Mouse (Mus musculus): ENCODE results near the gene Me1.

Gene Me1

GRCm38 (mm10) chr9:86587019-86587795 lies 108.5 kb downstream of the Me1 start:
- no peak for DNase-seq

DNA sequence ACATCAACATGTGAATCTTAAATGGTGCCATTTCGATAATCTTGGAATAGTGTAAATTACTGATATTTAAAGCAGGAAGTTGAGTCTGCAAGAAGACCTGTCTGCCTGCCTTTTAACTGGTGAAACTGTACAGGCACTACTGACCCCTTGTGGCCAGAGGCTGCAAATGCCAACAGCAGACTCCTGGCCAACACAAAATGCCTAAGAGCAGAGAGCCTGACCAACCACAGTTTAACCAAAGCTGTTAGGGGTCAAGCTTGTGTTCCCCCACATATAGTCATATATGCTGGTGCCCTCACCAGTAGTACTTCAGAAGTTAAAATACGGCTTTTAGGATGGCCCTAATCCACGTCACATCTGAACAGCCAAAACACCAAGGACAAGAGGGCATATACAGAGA lies 112.0 kb downstream of the Me1 start:
- peak; percentile 62 for DNase-seq

- DNase-seq, result no peak
Measured at GRCm38 (mm10) chr9:86579657-86580056, 116.1 kb downstream of the Me1 start.

DNA sequence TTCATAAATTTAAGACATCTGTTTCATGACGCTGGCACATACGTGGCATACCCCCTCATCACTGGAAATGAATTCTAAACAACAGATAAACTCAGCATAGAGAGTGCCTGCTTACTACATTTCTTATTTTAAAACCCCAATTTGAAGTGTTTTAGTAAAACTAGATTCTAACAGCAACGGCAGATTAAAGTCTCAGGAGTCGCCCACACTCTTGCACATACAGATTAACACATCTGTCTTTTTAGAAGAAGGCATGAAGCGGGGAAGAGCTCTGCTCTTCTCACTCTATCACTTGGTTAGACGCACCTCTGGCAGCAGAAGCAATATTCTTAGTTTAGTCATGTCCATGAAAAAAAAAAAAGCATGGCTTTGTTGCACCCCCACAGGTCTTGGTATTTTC lies 120.6 kb downstream of the Me1 start:
- no peak for DNase-seq

DNA sequence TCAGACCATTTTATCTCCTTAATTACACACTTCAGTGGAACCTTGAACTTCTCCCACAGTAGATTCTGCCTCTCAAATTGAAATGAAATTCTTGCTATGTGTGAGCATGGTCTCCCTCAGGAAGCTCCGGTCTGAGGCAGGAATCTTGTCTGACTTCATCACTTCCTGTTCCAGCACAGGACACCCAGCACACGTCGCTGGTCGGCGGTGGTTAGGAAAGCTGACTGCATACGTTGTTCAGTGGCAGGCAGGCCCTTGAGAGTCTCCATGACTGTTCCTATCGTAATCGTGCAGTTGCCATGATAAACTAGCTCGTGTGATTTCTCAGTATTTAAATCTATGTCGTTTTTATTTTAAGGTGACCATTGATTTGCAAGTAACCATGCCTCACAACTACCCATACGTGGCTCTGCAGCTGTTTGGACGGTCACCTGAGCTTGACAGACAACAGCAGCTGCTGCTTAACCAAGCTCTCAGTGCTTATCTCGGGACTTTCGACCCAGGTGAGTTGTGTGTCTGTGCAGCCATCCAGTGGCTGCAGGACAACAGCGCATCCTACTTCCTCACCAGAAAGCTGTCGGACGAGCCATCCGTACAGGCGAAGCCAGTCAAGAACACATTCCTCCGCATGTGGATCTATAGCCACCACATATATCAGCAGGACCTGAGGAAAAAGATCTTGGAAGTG lies 122.0 kb downstream of the Me1 start:
- DNase-seq, result no peak

DNA sequence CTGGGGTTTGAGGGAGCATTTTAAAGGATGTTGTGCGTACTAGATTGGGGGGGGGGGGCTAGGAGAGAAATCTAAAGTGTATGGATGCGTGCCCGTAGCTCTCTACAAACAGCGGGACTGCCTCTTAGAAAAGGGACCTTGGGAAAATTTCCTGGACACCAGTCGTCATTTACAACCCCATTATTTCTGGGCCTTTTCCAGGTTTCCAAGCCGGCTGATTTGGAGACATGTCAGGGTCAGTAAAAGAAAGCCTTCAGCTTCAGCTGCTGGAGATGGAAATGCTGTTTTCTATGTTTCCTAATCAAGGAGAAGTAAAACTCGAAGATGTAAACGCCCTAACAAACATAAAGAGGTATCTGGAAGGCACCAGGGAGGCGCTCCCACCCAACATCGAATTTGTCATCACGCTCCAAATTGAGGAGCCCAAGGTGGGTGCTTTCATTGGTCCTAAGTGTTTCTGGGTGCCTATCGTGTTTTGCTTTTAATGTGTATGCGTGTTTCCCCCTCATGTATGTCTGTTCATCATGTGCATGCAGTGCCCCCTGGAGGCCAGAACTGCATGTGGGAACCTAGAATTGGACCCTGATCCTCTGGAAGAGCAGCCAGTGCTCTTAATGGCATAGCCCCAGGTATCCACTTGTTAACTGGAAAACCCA lies 123.0 kb downstream of the Me1 start:
- DNase-seq, result peak; percentile 75

- no peak for DNase-seq
Measured at GRCm38 (mm10) chr9:86572196-86572595, 123.6 kb downstream of the Me1 start.

GRCm38 (mm10) chr9:86571540-86572135 lies 124.1 kb downstream of the Me1 start, which contains the start of the genes Pgm3 and Rwdd2a:
Gene Pgm3 (minus strand): TSS chr9:86571842.
Gene Rwdd2a (plus strand): TSS chr9:86571991.
- peak; percentile 96 for DNase-seq

- no peak for DNase-seq
Measured at GRCm38 (mm10) chr9:86570946-86571345, 124.8 kb downstream of the Me1 start.

DNA sequence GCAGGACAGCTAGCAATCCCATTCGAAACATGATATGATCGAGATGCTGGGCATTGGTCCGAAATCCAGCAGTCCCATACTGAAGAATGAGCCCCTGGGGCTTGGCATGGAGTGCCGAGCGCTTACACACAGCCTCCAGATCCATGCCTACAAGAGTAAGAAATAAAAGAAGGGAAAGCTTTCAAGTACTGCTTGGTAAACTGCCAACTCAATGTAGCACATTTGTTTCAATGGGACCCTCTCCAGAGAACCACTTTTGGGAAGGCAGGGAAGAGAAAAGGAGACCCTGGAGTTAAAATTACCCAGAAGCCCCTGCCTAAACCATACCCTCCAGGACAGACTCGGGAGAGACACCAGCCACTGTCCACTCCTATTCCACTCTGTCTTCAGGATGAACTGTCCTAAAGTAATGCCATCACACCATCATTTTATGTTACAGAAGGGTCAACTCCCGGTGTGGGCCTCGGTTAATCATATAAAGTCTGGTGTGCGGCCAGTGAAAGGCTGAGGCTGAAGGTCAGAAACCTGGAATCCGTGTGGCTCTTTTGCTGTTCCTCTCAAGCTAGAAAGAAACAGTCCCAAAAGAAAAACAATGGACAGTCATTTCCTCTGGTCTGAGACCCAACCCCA lies 125.4 kb downstream of the Me1 start:
- no peak for DNase-seq

GRCm38 (mm10) chr9:86569314-86569910 lies 126.3 kb downstream of the Me1 start:
- no peak for DNase-seq

GRCm38 (mm10) chr9:86560543-86560942 lies 135.2 kb downstream of the Me1 start:
- DNase-seq, result no peak

- no peak for DNase-seq
Measured at GRCm38 (mm10) chr9:86554641-86555040, 141.1 kb downstream of the Me1 start.

GRCm38 (mm10) chr9:86553886-86554285 lies 141.9 kb downstream of the Me1 start:
- DNase-seq, result no peak

DNA sequence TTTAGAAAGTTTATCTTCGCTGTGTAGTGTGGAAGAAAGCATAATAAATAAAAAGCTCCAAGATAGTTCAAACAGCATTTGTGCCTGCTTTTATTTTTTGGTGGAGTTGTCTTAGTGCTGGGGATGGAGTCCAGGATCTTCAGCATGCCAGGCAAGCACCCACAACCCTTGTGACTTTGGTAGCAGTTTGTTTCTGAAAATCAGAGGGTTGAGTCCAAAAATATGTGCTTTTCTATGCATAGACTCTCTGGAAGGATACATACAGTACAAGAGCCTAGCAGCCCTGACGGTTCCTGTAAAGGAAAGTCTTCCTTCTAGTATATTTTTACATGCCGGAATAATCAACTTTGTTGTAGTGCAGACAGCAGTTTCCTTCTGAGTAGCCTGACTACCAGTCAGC lies 145.0 kb downstream of the Me1 start:
- DNase-seq, result no peak

GRCm38 (mm10) chr9:86549637-86550162 lies 146.1 kb downstream of the Me1 start:
- DNase-seq, result no peak

- no peak for DNase-seq
Measured at GRCm38 (mm10) chr9:86544559-86544958, 151.2 kb downstream of the Me1 start.

DNA sequence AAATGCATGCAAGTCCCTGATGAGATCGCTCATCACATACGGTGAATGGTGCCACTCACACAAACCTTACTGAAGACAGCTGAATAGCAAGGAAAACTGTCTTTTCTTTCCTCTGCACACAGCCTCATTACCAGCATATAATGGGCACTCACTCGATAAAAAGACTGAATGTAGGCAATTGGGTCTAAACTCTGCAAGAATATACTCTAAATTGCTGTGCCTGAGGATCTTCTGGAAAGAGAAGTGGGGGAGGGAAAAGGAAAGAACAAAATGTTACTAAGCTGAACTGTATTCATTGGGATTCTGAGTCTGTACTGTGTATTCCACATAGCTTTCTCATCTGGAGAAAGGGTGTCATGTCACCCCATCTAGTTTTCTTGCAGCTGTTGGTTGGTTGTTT lies 152.3 kb downstream of the Me1 start:
- DNase-seq, result no peak

DNA sequence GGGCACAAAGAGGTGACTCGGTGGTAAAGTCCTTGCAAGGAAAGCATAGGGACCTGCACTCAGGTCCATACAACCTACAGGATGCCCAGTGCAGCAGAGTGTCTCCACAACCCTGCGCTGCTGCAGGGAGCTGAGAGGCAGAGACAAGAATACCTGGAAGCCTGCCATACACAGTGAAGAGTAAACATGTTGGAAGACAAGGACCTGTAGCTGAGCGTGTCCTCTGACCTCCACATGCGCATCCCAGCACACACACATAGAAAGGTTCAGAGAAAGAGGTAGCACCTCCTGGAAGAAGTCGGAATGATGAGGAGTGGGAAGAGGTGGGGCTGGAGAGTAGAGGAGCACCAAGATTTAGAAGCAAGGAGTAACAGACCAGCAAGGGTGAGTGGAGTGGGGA lies 161.7 kb downstream of the Me1 start:
- DNase-seq, result no peak

Data from cerebellum, adult 8-10 months (tissue).